Mouse (Mus musculus): ENCODE results near the gene Dnah9.

GRCm38 (mm10) chr11:66058956-66059355 lies 109.4 kb downstream of the Dnah9 start:
- TF ChIP-seq POLR2A (IDR thresholded peaks at IDR 0.05; ENCODE audit: low read depth, low read length) (no peak), POLR2AphosphoS2 (IDR thresholded peaks at IDR 0.05; ENCODE audit: low read depth, low read length) (no peak), MEF2A (IDR thresholded peaks at IDR 0.05; ENCODE audit: borderline replicate concordance, low read depth, low read length) (no peak), TCF12 (IDR thresholded peaks at IDR 0.05; ENCODE audit: low read depth, low read length) (no peak), PAX5 (IDR thresholded peaks at IDR 0.05; ENCODE audit: low read length) (no peak), CTCF (conservative IDR thresholded peaks at IDR 0.05 in 1 of 2, IDR thresholded peaks at IDR 0.05 in 1 of 2; ENCODE audit: low read depth in 2 of 2, low read length in 2 of 2) (no peak), ETS1 (conservative IDR thresholded peaks at IDR 0.05; ENCODE audit: low read depth, low read length) (no peak), RAD21 (IDR thresholded peaks at IDR 0.05; ENCODE audit: low read depth, low read length) (no peak), HCFC1 (IDR thresholded peaks at IDR 0.05; ENCODE audit: low read depth, low read length) (no peak)
